16 mouse cellular contexts compared by ENCODE assay signal in the genomic region with DNA sequence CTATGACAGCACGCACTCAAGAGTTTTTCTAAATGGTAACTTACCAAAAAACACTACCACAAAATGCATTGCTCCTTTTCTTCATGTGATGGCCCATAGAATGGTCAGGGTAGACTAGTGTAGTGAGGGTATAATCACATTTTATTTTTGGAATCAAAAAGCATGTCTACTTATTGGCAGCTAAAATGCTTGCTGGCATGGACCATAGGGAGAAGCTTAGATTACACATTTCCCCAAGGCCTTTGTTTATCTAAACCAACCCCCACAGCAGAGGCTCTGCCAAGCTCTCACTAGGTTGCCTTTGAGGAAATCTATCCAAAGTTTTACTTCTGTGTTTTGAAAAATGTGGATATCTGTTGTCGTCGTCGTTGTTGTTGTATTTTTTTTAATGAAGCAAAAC.
A peak's percentile ranks its signal among the peaks of the same experiment; 100 is the strongest.
DNase-seq lines count a peak whose midpoint lies in the region; ATAC-seq and TF ChIP-seq lines count a peak whose summit lies in the region.
"Had no signal": no experiment of that assay in that cellular context is flagged by ENCODE, and none has a peak within 500 bp of the region (broad histone marks: within the 10 kb centered on the region; RNA-seq: fewer than 3 reads in every experiment).

No protein-coding gene starts in this region.

- no peaks in the 10 kb centered on the region for H3K36me3 ChIP-seq in lung, embryonic 14.5 days (ENCODE audit: insufficient read depth)
- H3K36me3 ChIP-seq in limb, embryonic 10.5 days = no peaks in the 10 kb centered on the region
- H3K36me3 ChIP-seq in intestine, embryonic 16.5 days (ENCODE audit: control insufficient read depth, insufficient read depth, low read length) = no peaks in the 10 kb centered on the region
- H3K36me3 ChIP-seq: embryonic facial prominence, embryonic 12.5 days; G1E; liver, embryonic 15.5 days; midbrain, embryonic 12.5 days had no signal

- WGBS in lung, embryonic 14.5 days = 53% methylated on average over 4 of the region's 4 CpGs
- WGBS in lung, adult 2 months = 50% methylated on average over 4 of the region's 4 CpGs
- WGBS in limb, embryonic 10.5 days = 82% methylated on average over 4 of the region's 4 CpGs
- 86% methylated on average over 4 of the region's 4 CpGs for WGBS in intestine, embryonic 16.5 days

- TF ChIP-seq POLR2A in lung, adult 2 months (IDR thresholded peaks at IDR 0.05; ENCODE audit: borderline replicate concordance, extremely low read depth, low read depth, low read length) = no peak

- DNase-seq in heart, adult 18-20 months = peak; percentile 40 to 41
- no peak for DNase-seq in heart, postnatal 36 days
- DNase-seq in lung, embryonic 14.5 days = peak; percentile 85
- DNase-seq in lung, adult 2 months = no peak
- DNase-seq in heart, postnatal 10 days = peak; percentile 48 to 61
- DNase-seq in limb, embryonic 10.5 days (ENCODE audit: low spot score) = no peak
- DNase-seq: cerebellum, adult 9-10 months; gastrocnemius, adult 2 months; kidney, postnatal 36 days had no signal

- intact Hi-C loops in heart, postnatal 36 days (cut with DNase I) = loop anchor here (5.0 kb wide), 1 partner anchor 115 kb away; no protein-coding TSS in a partner anchor
- intact Hi-C loops in heart, postnatal 10 days (cut with DNase I) = loop anchor here (5.0 kb wide), 1 partner anchor 115 kb away; no protein-coding TSS in a partner anchor

- TF ChIP-seq CTCF in lung, embryonic 14.5 days (IDR thresholded peaks at IDR 0.05; ENCODE audit: low read depth) = no peak
- TF ChIP-seq CTCF in lung, adult 2 months (IDR thresholded peaks at IDR 0.05; ENCODE audit: insufficient read depth, low read length) = no peak

- H3K4me3 ChIP-seq in lung, embryonic 14.5 days (ENCODE audit: low read depth, low read length) = no peak overlapping the region
- no peak overlapping the region for H3K4me3 ChIP-seq in lung, adult 2 months (replicated peaks; ENCODE audit: extremely low read depth, low read depth, low read length)
- no peak overlapping the region for H3K4me3 ChIP-seq in limb, embryonic 10.5 days
- H3K4me3 ChIP-seq in intestine, embryonic 16.5 days (ENCODE audit: low read length) = no peak overlapping the region
- H3K4me3 ChIP-seq: embryonic facial prominence, embryonic 12.5 days; gastrocnemius, adult 2 months; liver, embryonic 15.5 days; midbrain, embryonic 12.5 days; myocyte had no signal

- peak; percentile 74 for ATAC-seq in lung, embryonic 14.5 days (ENCODE audit: insufficient read depth)
- no peak for ATAC-seq in intestine, embryonic 16.5 days
- ATAC-seq: forebrain, embryonic 14.5 days had no signal

- peak overlapping the region; percentile 52; the same call in 1 of the 2 replicates for H3K27ac ChIP-seq in lung, embryonic 14.5 days (ENCODE audit: low read depth)
- H3K27ac ChIP-seq in limb, embryonic 10.5 days = no peak overlapping the region
- no peak overlapping the region for H3K27ac ChIP-seq in intestine, embryonic 16.5 days (ENCODE audit: low read length)
- H3K27ac ChIP-seq: embryonic facial prominence, embryonic 12.5 days; gastrocnemius, adult 2 months; liver, embryonic 15.5 days; midbrain, embryonic 12.5 days had no signal

- H3K27me3 ChIP-seq in lung, embryonic 14.5 days (ENCODE audit: insufficient read depth, low read length) = no peaks in the 10 kb centered on the region
- no peaks in the 10 kb centered on the region for H3K27me3 ChIP-seq in limb, embryonic 10.5 days (ENCODE audit: low read depth, poor library complexity, severe bottlenecking)
- H3K27me3 ChIP-seq in intestine, embryonic 16.5 days (replicated peaks; ENCODE audit: control insufficient read depth, insufficient read depth, low read length) = no peaks in the 10 kb centered on the region
- H3K27me3 ChIP-seq: embryonic facial prominence, embryonic 12.5 days; liver, embryonic 15.5 days; midbrain, embryonic 12.5 days had no signal

- H3K4me1 ChIP-seq in lung, embryonic 14.5 days (ENCODE audit: insufficient read depth) = peaks cover 2% of the 10 kb centered on the region; the same call in 1 of the 2 replicates
- H3K4me1 ChIP-seq in lung, adult 2 months (ENCODE audit: control insufficient read depth, insufficient read depth, low read length) = peaks cover 10% of the 10 kb centered on the region
- H3K4me1 ChIP-seq in limb, embryonic 10.5 days = peaks cover 31% of the 10 kb centered on the region
- no peaks in the 10 kb centered on the region for H3K4me1 ChIP-seq in intestine, embryonic 16.5 days (ENCODE audit: control insufficient read depth, insufficient read depth, low read length)
- H3K4me1 ChIP-seq: liver, embryonic 15.5 days; midbrain, embryonic 12.5 days had no signal

- H3K9ac ChIP-seq in lung, embryonic 14.5 days = no peak overlapping the region
- H3K9ac ChIP-seq in intestine, embryonic 16.5 days (ENCODE audit: low read depth, low read length) = no peak overlapping the region
- H3K9ac ChIP-seq: embryonic facial prominence, embryonic 12.5 days; liver, embryonic 15.5 days; midbrain, embryonic 12.5 days had no signal

- no peak overlapping the region for H3K4me2 ChIP-seq in lung, embryonic 14.5 days
- no peak overlapping the region for H3K4me2 ChIP-seq in intestine, embryonic 16.5 days (ENCODE audit: low read depth, low read length)
- H3K4me2 ChIP-seq: embryonic facial prominence, embryonic 12.5 days; liver, embryonic 15.5 days; midbrain, embryonic 12.5 days had no signal

- no peaks in the 10 kb centered on the region for H3K9me3 ChIP-seq in lung, embryonic 14.5 days (ENCODE audit: low read depth, low read length)
- 0 out of 2 replicates have a peak, but pooled peaks cover 3% of the 10 kb centered on the region for H3K9me3 ChIP-seq in limb, embryonic 10.5 days (replicated peaks)
- H3K9me3 ChIP-seq in intestine, embryonic 16.5 days (ENCODE audit: control insufficient read depth, low read length) = no peaks in the 10 kb centered on the region
- H3K9me3 ChIP-seq: embryonic facial prominence, embryonic 12.5 days; G1E; liver, embryonic 15.5 days; midbrain, embryonic 12.5 days had no signal

Comparison
In these comparisons a context has a peak if more than half of its experiments do, and no peak if none do; other contexts are left out.
1. DNase-seq: peak in heart, adult 18-20 months (2 of 2), lung, embryonic 14.5 days (single experiment) and heart, postnatal 10 days (2 of 2); none in heart, postnatal 36 days (0 of 2), lung, adult 2 months (single experiment) and limb, embryonic 10.5 days (single experiment).